9 mouse cellular contexts compared by ENCODE assay signal in the genomic region with DNA sequence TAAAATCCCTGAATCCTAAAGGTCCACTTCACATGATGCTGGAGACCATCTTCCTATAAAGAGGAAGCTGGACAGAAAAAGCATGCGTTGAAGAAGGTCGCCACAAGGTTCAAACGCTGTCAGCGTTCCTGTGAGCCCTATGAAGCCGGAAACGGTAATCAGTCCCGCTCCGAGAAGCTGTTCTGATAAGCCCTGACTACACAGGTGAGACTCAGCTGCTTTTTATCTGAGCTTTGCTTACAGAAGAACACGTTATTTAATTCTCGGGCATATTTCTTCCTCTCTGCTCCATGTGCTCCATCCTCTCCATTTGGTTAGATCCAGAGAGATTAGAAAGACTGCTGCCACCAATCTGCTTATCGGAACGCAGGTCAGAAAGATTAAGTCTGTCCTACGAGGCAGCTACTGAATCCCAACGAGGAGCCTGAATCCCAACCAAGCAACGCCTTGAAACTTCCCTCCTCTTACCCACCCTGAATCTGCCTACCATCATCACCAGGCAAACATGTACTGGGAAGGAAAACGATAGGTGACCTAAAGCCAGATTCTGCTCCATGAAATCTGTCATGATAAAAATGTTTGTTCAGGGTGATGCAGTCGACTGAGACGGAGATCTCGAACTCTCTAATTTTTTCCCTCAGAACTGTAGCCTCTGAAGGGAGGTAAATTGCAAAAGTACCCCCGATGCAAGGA. TPM values are rescaled to one million over a fixed set of nuclear protein-coding genes. Genes with fewer than 3 reads are reported as not detected.
DNase-seq lines count a peak whose midpoint lies in the region; ATAC-seq and TF ChIP-seq lines count a peak whose summit lies in the region.
"Had no signal": no experiment of that assay in that cellular context is flagged by ENCODE, and none has a peak within 500 bp of the region (broad histone marks: within the 10 kb centered on the region; RNA-seq: fewer than 3 reads in every experiment).

No protein-coding gene starts in this region.

- H3K36me3 ChIP-seq in intestine, embryonic 14.5 days (ENCODE audit: control insufficient read depth, insufficient read depth, low read length): no peaks in the 10 kb centered on the region
- no peaks in the 10 kb centered on the region for H3K36me3 ChIP-seq in neural tube, embryonic 12.5 days

- 34% methylated on average over 20 of the region's 20 CpGs for WGBS in intestine, embryonic 14.5 days
- 53% methylated on average over 20 of the region's 20 CpGs for WGBS in neural tube, embryonic 12.5 days

- H3K9me3 ChIP-seq in intestine, embryonic 14.5 days (ENCODE audit: control insufficient read depth, low read length): no peaks in the 10 kb centered on the region
- H3K9me3 ChIP-seq in neural tube, embryonic 12.5 days: no peaks in the 10 kb centered on the region

- H3K4me2 ChIP-seq in intestine, embryonic 14.5 days (ENCODE audit: low read length): peak overlapping the region; percentile 55
- H3K4me2 ChIP-seq in neural tube, embryonic 12.5 days (replicated peaks): peak overlapping the region; percentile 88

- H3K9ac ChIP-seq in intestine, embryonic 14.5 days (ENCODE audit: low read length): peak overlapping the region; percentile 48
- H3K9ac ChIP-seq in neural tube, embryonic 12.5 days: peak overlapping the region; percentile 59

- H3K4me1 ChIP-seq in brown adipose tissue, adult 24 weeks (ENCODE audit: control insufficient read depth, insufficient read depth, insufficient read length, low read length): peaks cover 2% of the 10 kb centered on the region
- 0 out of 2 replicates have a peak, but pooled peaks cover 4% of the 10 kb centered on the region for H3K4me1 ChIP-seq in intestine, embryonic 14.5 days (replicated peaks; ENCODE audit: control insufficient read depth, insufficient read depth, low read length)
- peaks cover 8% of the 10 kb centered on the region; the same call in 1 of the 2 replicates for H3K4me1 ChIP-seq in neural tube, embryonic 12.5 days

- peak overlapping the region; percentile 64 for H3K27ac ChIP-seq in layer of hippocampus, adult 2 months
- no peak overlapping the region for H3K27ac ChIP-seq in brown adipose tissue, adult 24 weeks (replicated peaks; ENCODE audit: low read depth, low read length)
- no peak overlapping the region for H3K27ac ChIP-seq in intestine, embryonic 14.5 days (ENCODE audit: low read depth)
- H3K27ac ChIP-seq in neural tube, embryonic 12.5 days: no peak overlapping the region

- no peak for TF ChIP-seq CTCF in layer of hippocampus, adult 2 months (conservative IDR thresholded peaks at IDR 0.05)

- H3K27me3 ChIP-seq in intestine, embryonic 14.5 days (replicated peaks; ENCODE audit: control insufficient read depth, insufficient read depth, low read length): no peaks in the 10 kb centered on the region
- no peaks in the 10 kb centered on the region for H3K27me3 ChIP-seq in neural tube, embryonic 12.5 days (replicated peaks)

- ATAC-seq in intestine, embryonic 14.5 days (replicated peaks; ENCODE audit: low FRiP score, low TSS enrichment, low read depth): no peak
- ATAC-seq in neural tube, embryonic 12.5 days (ENCODE audit: low FRiP score, low read depth): no peak

- peak overlapping the region; percentile 80 for H3K4me3 ChIP-seq in layer of hippocampus, adult 2 months
- peak overlapping the region; percentile 68 for H3K4me3 ChIP-seq in brown adipose tissue, adult 24 weeks (ENCODE audit: insufficient read depth, low read depth, low read length)
- H3K4me3 ChIP-seq in intestine, embryonic 14.5 days (ENCODE audit: low read depth, low read length): peak overlapping the region; percentile 54
- H3K4me3 ChIP-seq in neural tube, embryonic 12.5 days: peak overlapping the region; percentile 56

- DNase-seq in layer of hippocampus, adult 2 months (ENCODE audit: low spot score in 2 of 2): no peak
- no peak for DNase-seq in layer of hippocampus, adult 9-11 months
- DNase-seq in intestine, embryonic 14.5 days (ENCODE audit: low spot score): no peak
- DNase-seq in adipocyte (ENCODE audit: low spot score): no peak
- no peak for DNase-seq in right cerebral cortex, postnatal 36 days (ENCODE audit: low spot score in 2 of 2)
- DNase-seq in lung, postnatal 10 days: no peak

RNA-seq across cellular contexts. Expression of gene Tigar, which starts 0.8 kb away (rescaled TPM):
- 10 to 100 TPM; 25.6 to 27.3 TPM for total RNA-seq in layer of hippocampus, adult 2 months (2021)
- polyA plus RNA-seq in brown adipose tissue, adult 24 weeks (2012; ENCODE audit: insufficient read depth, insufficient read length, missing spikeins): 12.9 and 14.6 TPM in 2 replicates
- polyA plus RNA-seq in intestine, embryonic 14.5 days (2014; fragmentation: Nextera tagmentation; extraction: Ambion mirVana): 4.4 and 5.3 TPM in 2 replicates
- polyA plus RNA-seq in neural tube, embryonic 12.5 days (2016; fragmentation: Nextera tagmentation; extraction: Ambion mirVana): 7.9 and 8.3 TPM in 2 replicates

RNA-seq across cellular contexts. Expression of gene Fgf23, which starts 35.8 kb away (rescaled TPM):
- total RNA-seq in layer of hippocampus, adult 2 months (2021): under 1 TPM; 0.25 to 0.46 TPM
- not detected in 2 replicates for polyA plus RNA-seq in brown adipose tissue, adult 24 weeks (2012; ENCODE audit: insufficient read depth, insufficient read length, missing spikeins)
- polyA plus RNA-seq in intestine, embryonic 14.5 days (2014; fragmentation: Nextera tagmentation; extraction: Ambion mirVana): not detected in 2 replicates
- not detected in 2 replicates for polyA plus RNA-seq in neural tube, embryonic 12.5 days (2016; fragmentation: Nextera tagmentation; extraction: Ambion mirVana)
- total RNA-seq: adrenal gland, postnatal 14 days had no signal

RNA-seq across cellular contexts. Expression of gene Ccnd2, which starts 43.5 kb away (rescaled TPM):
- total RNA-seq in layer of hippocampus, adult 2 months (2021): 100 to 1,000 TPM; 116 to 142 TPM
- polyA plus RNA-seq in brown adipose tissue, adult 24 weeks (2012; ENCODE audit: insufficient read depth, insufficient read length, missing spikeins): 12.2 and 44.0 TPM in 2 replicates
- polyA plus RNA-seq in intestine, embryonic 14.5 days (2014; fragmentation: Nextera tagmentation; extraction: Ambion mirVana): 1,100 and 1,123 TPM in 2 replicates
- 399 and 445 TPM in 2 replicates for polyA plus RNA-seq in neural tube, embryonic 12.5 days (2016; fragmentation: Nextera tagmentation; extraction: Ambion mirVana)
